Mouse (Mus musculus): ENCODE measurements around the gene Tada3. TPM values are rescaled to one million over a fixed set of nuclear protein-coding genes. Genes with fewer than 3 reads are reported as not detected.

Gene Tada3
- polyA plus RNA-seq, 1 experiment from 2014 or later, result 44.6 TPM

- 80% methylated on average over 6 of the region's 6 CpGs for WGBS
- Histone ChIP-seq H3K4me2 (ENCODE audit: low read depth, low read length) (no peak overlapping the region), H3K9ac (ENCODE audit: low read depth, low read length) (no peak overlapping the region), H3K36me3 (ENCODE audit: control insufficient read depth, insufficient read depth, low read length) (peaks cover 36% of the 10 kb centered on the region), H3K9me3 (ENCODE audit: control insufficient read depth, low read length) (no peaks in the 10 kb centered on the region), H3K27ac (replicated peaks; ENCODE audit: low read depth, low read length) (no peak overlapping the region), H3K27me3 (replicated peaks; ENCODE audit: control insufficient read depth, insufficient read depth, low read length) (peaks cover 6% of the 10 kb centered on the region; the same call in 1 of the 2 replicates), H3K4me1 (ENCODE audit: control insufficient read depth, insufficient read depth, low read length) (0 out of 2 replicates have a peak, but pooled peaks cover 2% of the 10 kb centered on the region), H3K4me3 (ENCODE audit: low read depth, low read length) (no peak overlapping the region)
- DNase-seq (ENCODE audit: low spot score) (no peak), ATAC-seq (ENCODE audit: low read depth) (no peak)
Observed at GRCm38 (mm10) chr6:113393951-113394350, 16.3 kb upstream of the Tada3 start.

- H3K36me3 ChIP-seq (ENCODE audit: control insufficient read depth, insufficient read depth, low read length), result peaks cover 50% of the 10 kb centered on the region
- peak overlapping the region; percentile 46 for H3K4me3 ChIP-seq (ENCODE audit: low read depth, low read length)
- peaks cover 6% of the 10 kb centered on the region; the same call in 1 of the 2 replicates for H3K27me3 ChIP-seq (replicated peaks; ENCODE audit: control insufficient read depth, insufficient read depth, low read length)
- ATAC-seq (ENCODE audit: low read depth), result peak; percentile 84
- DNase-seq (ENCODE audit: low spot score), result peak; percentile 63
- no peak overlapping the region; the same call in 1 of the 2 replicates for H3K27ac ChIP-seq (replicated peaks; ENCODE audit: low read depth, low read length)
- 0 out of 2 replicates have a peak, but pooled peaks cover 2% of the 10 kb centered on the region for H3K4me1 ChIP-seq (ENCODE audit: control insufficient read depth, insufficient read depth, low read length)
- peak overlapping the region; percentile 87 for H3K4me2 ChIP-seq (ENCODE audit: low read depth, low read length)
- WGBS, result under 1% methylated on average over 38 of the region's 51 CpGs
- H3K9ac ChIP-seq (ENCODE audit: low read depth, low read length), result peak overlapping the region; percentile 75
- H3K9me3 ChIP-seq (ENCODE audit: control insufficient read depth, low read length), result no peaks in the 10 kb centered on the region
Observed at GRCm38 (mm10) chr6:113392387-113393071, 14.8 kb upstream of the Tada3 start.

- Histone ChIP-seq H3K36me3 (ENCODE audit: control insufficient read depth, insufficient read depth, low read length) (peaks cover 55% of the 10 kb centered on the region), H3K9ac (ENCODE audit: low read depth, low read length) (peak overlapping the region; percentile 75), H3K9me3 (ENCODE audit: control insufficient read depth, low read length) (no peaks in the 10 kb centered on the region), H3K4me1 (ENCODE audit: control insufficient read depth, insufficient read depth, low read length) (0 out of 2 replicates have a peak, but pooled peaks cover 2% of the 10 kb centered on the region), H3K27me3 (replicated peaks; ENCODE audit: control insufficient read depth, insufficient read depth, low read length) (peaks cover 6% of the 10 kb centered on the region; the same call in 1 of the 2 replicates), H3K4me3 (ENCODE audit: low read depth, low read length) (peak overlapping the region; percentile 46), H3K27ac (replicated peaks; ENCODE audit: low read depth, low read length) (no peak overlapping the region; the same call in 1 of the 2 replicates), H3K4me2 (ENCODE audit: low read depth, low read length) (peak overlapping the region; percentile 87)
- DNase-seq (ENCODE audit: low spot score) (no peak), ATAC-seq (ENCODE audit: low read depth) (no peak)
- WGBS, result 31% methylated on average over 10 of the region's 10 CpGs
Observed at GRCm38 (mm10) chr6:113392015-113392386, 14.3 kb upstream of the Tada3 start.

GRCm38 (mm10) chr6:113390715-113391114 lies 13.0 kb upstream of the Tada3 start:
- no peak for DNase-seq (ENCODE audit: low spot score)
- WGBS, result 83% methylated on average over 3 of the region's 3 CpGs
- Histone ChIP-seq H3K36me3 (ENCODE audit: control insufficient read depth, insufficient read depth, low read length) (peaks cover 68% of the 10 kb centered on the region), H3K27ac (replicated peaks; ENCODE audit: low read depth, low read length) (no peak overlapping the region), H3K27me3 (replicated peaks; ENCODE audit: control insufficient read depth, insufficient read depth, low read length) (peaks cover 6% of the 10 kb centered on the region; the same call in 1 of the 2 replicates), H3K9ac (ENCODE audit: low read depth, low read length) (no peak overlapping the region), H3K9me3 (ENCODE audit: control insufficient read depth, low read length) (no peaks in the 10 kb centered on the region), H3K4me1 (ENCODE audit: control insufficient read depth, insufficient read depth, low read length) (0 out of 2 replicates have a peak, but pooled peaks cover 2% of the 10 kb centered on the region), H3K4me2 (ENCODE audit: low read depth, low read length) (no peak overlapping the region), H3K4me3 (ENCODE audit: low read depth, low read length) (no peak overlapping the region)
- ATAC-seq (ENCODE audit: low read depth), result no peak

GRCm38 (mm10) chr6:113388960-113389359 lies 11.3 kb upstream of the Tada3 start, which contains the start of gene Ttll3:
Gene Ttll3 (plus strand): TSS chr6:113389260.
- Histone ChIP-seq H3K9me3 (ENCODE audit: control insufficient read depth, low read length) (no peaks in the 10 kb centered on the region), H3K4me2 (ENCODE audit: low read depth, low read length) (no peak within 1 kb of the TSS), H3K27ac (replicated peaks; ENCODE audit: low read depth, low read length) (no peak within 1 kb of the TSS; the same call in 1 of the 2 replicates), H3K36me3 (ENCODE audit: control insufficient read depth, insufficient read depth, low read length) (peaks cover 76% of the 10 kb centered on the region), H3K4me1 (ENCODE audit: control insufficient read depth, insufficient read depth, low read length) (0 out of 2 replicates have a peak, but pooled peaks cover 2% of the 10 kb centered on the region), H3K27me3 (replicated peaks; ENCODE audit: control insufficient read depth, insufficient read depth, low read length) (peaks cover 6% of the 10 kb centered on the region; the same call in 1 of the 2 replicates), H3K9ac (ENCODE audit: low read depth, low read length) (no peak within 1 kb of the TSS), H3K4me3 (ENCODE audit: low read depth, low read length) (no peak within 1 kb of the TSS)
- ATAC-seq (ENCODE audit: low read depth) (no peak), DNase-seq (ENCODE audit: low spot score) (no peak)
- WGBS, result 65% methylated on average over 8 of the region's 8 CpGs

- Histone ChIP-seq H3K9me3 (ENCODE audit: control insufficient read depth, low read length) (no peaks in the 10 kb centered on the region), H3K27ac (replicated peaks; ENCODE audit: low read depth, low read length) (no peak overlapping the region), H3K9ac (ENCODE audit: low read depth, low read length) (no peak overlapping the region), H3K4me2 (ENCODE audit: low read depth, low read length) (no peak overlapping the region), H3K36me3 (ENCODE audit: control insufficient read depth, insufficient read depth, low read length) (peaks cover 100% of the 10 kb centered on the region), H3K4me3 (ENCODE audit: low read depth, low read length) (no peak overlapping the region), H3K27me3 (replicated peaks; ENCODE audit: control insufficient read depth, insufficient read depth, low read length) (no peaks in the 10 kb centered on the region), H3K4me1 (ENCODE audit: control insufficient read depth, insufficient read depth, low read length) (no peaks in the 10 kb centered on the region)
- peak; percentile 25 for DNase-seq (ENCODE audit: low spot score)
- ATAC-seq (ENCODE audit: low read depth), result peak; percentile 39; the same call in 1 of the 2 replicates
- WGBS, result 81% methylated on average over 3 of the region's 3 CpGs
Observed at GRCm38 (mm10) chr6:113386025-113386424, 8.3 kb upstream of the Tada3 start.

GRCm38 (mm10) chr6:113385160-113385714 lies 7.6 kb upstream of the Tada3 start:
- Histone ChIP-seq H3K9ac (ENCODE audit: low read depth, low read length) (no peak overlapping the region), H3K4me2 (ENCODE audit: low read depth, low read length) (no peak overlapping the region), H3K4me1 (ENCODE audit: control insufficient read depth, insufficient read depth, low read length) (no peaks in the 10 kb centered on the region), H3K27me3 (replicated peaks; ENCODE audit: control insufficient read depth, insufficient read depth, low read length) (no peaks in the 10 kb centered on the region), H3K27ac (replicated peaks; ENCODE audit: low read depth, low read length) (0 out of 2 replicates have a peak overlapping the region, but pooled peaks have one; percentile 28), H3K4me3 (ENCODE audit: low read depth, low read length) (no peak overlapping the region), H3K9me3 (ENCODE audit: control insufficient read depth, low read length) (no peaks in the 10 kb centered on the region), H3K36me3 (ENCODE audit: control insufficient read depth, insufficient read depth, low read length) (peaks cover 100% of the 10 kb centered on the region)
- WGBS, result 87% methylated on average over 11 of the region's 11 CpGs
- no peak for DNase-seq (ENCODE audit: low spot score)
- ATAC-seq (ENCODE audit: low read depth), result no peak

- Histone ChIP-seq H3K27me3 (replicated peaks; ENCODE audit: control insufficient read depth, insufficient read depth, low read length) (no peaks in the 10 kb centered on the region), H3K4me3 (ENCODE audit: low read depth, low read length) (no peak overlapping the region), H3K9me3 (ENCODE audit: control insufficient read depth, low read length) (no peaks in the 10 kb centered on the region), H3K4me2 (ENCODE audit: low read depth, low read length) (no peak overlapping the region), H3K9ac (ENCODE audit: low read depth, low read length) (no peak overlapping the region), H3K27ac (replicated peaks; ENCODE audit: low read depth, low read length) (no peak overlapping the region), H3K4me1 (ENCODE audit: control insufficient read depth, insufficient read depth, low read length) (no peaks in the 10 kb centered on the region), H3K36me3 (ENCODE audit: control insufficient read depth, insufficient read depth, low read length) (peaks cover 92% of the 10 kb centered on the region)
- ATAC-seq (ENCODE audit: low read depth), result no peak
- no peak for DNase-seq (ENCODE audit: low spot score)
- WGBS, result 90% methylated on average over 8 of the region's 8 CpGs
Observed at GRCm38 (mm10) chr6:113384351-113384927, 6.8 kb upstream of the Tada3 start.
